Mouse (Mus musculus) duodenum, adult 2 months (tissue): ENCODE data around the gene Fam213a. TPM values are rescaled to one million over a fixed set of nuclear protein-coding genes. Genes with fewer than 3 reads are reported as not detected.

Experiments used
- polyA plus RNA-seq: library from polyadenylated mRNA; depleted of rRNA; stranded (reverse); fragments of >200 nt; gene quantifications from 2 replicates; pipeline ENCODE4 v1.2.3, GENCODE M21; 2012; ENCODE audit warnings: low replicate concordance; rRNA removed

Gene Fam213a
- 50.3 and 83.6 TPM in 2 replicates for polyA plus RNA-seq

GRCm38 (mm10) chr14:41013630-41014613 is at the start of gene Fam213a:
Gene Fam213a, minus strand, starts transcription at chr14:41013788.

GRCm38 (mm10) chr14:40966392-40966861 is 47.2 kb downstream of the Fam213a start, which contains the start of gene Tspan14:
Gene Tspan14, minus strand, starts transcription at chr14:40966807.

Other genes starting within 250 kb of the Fam213a start
- gene Sh2d4b, start 120.5 kb downstream of the Fam213a start, polyA plus RNA-seq: 0.08 and 0.21 TPM in 2 replicates
- 29.3 and 45.6 TPM in 2 replicates for gene Tspan14, start 47.0 kb downstream of the Fam213a start, polyA plus RNA-seq
- gene Dydc2, start 55.4 kb upstream of the Fam213a start, polyA plus RNA-seq: not detected in 2 replicates
- gene Dydc1, start 59.1 kb upstream of the Fam213a start, polyA plus RNA-seq: not detected in 2 replicates
- gene Mat1a, start 91.2 kb upstream of the Fam213a start, polyA plus RNA-seq: 0.39 TPM in 1 of 2 replicates, not detected in the other
- gene Sftpa1, start 118.0 kb upstream of the Fam213a start, polyA plus RNA-seq: not detected in 2 replicates
- not detected in 2 replicates for gene Mbl1, start 137.7 kb upstream of the Fam213a start, polyA plus RNA-seq
- not detected in 2 replicates for gene Sftpd, start 171.4 kb upstream of the Fam213a start, polyA plus RNA-seq